Mouse (Mus musculus) left cerebral cortex, adult 6 months (tissue): Measurements from ENCODE around the gene Gna12. TPM values are rescaled to one million over a fixed set of nuclear protein-coding genes. Genes with fewer than 3 reads are reported as not detected.

Source experiments
- long read RNA-seq, 2 experiments: library from polyadenylated mRNA; unstranded; transcript quantifications; one replicate each; pipeline ENCODE4 v2.0.0; 2019 to 2020
- polyA plus RNA-seq: library from polyadenylated mRNA; unstranded; fragments of <200 nt; fragmentation: Nextera tagmentation; gene quantifications from 2 replicates; pipeline ENCODE4 v1.2.3, GENCODE M21; 2021

The Gna12 gene
- polyA plus RNA-seq: 13.4 and 14.2 TPM in 2 replicates
- long read RNA-seq, experiment 1, transcript Gna12-201 (4 exons, 3,416 nt): major isoform, 16 of 63 reads
- long read RNA-seq, experiment 1, partial matches to known transcripts: 6 of 63 reads
- long read RNA-seq, experiment 1, other reads (novel, unspliced or antisense): 41 of 63 reads
- long read RNA-seq, experiment 2, partial matches to known transcripts: 0 of 22 reads
- long read RNA-seq, experiment 2, other reads (novel, unspliced or antisense): 21 of 22 reads

DNA sequence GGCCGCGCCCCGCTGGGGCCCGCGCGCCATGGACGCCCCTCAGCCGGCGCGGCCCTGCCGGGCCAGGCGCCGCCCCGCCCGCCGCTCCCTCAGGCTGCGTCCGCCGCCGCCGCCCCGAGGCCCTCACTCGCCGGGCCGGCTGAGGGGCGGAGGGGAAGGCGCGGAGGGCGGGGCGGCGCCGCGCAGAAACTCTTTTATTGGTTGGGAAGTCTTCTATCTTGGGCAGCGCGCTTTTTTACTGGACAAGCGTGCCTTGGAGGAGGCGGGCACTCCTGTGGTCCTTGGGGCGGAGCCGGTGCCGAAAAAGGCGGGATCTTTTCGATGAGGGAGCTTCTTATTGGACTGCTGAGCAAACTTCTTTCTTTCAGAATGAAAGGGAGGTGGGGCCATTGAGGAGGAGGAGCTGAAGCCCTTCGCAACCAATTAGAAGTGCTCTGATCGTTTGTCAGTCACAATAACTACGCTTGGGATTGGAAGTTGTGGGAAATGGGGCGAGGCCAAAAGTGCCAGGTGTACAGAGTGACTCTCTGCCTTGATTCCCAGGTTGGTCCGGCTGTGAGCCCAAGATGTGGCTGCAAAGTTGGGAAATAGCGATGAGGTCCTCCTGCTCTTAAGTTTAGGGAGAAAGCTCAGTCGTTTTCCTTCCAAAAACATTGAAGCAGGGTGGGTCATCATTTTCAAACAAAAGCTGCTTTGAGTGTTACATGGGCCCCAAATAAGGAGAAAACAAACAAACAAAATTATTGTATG lies at the start of gene Gna12:
Gna12 (minus strand) TSS at position 118 of the 750 bp plus-strand sequence.

DNA sequence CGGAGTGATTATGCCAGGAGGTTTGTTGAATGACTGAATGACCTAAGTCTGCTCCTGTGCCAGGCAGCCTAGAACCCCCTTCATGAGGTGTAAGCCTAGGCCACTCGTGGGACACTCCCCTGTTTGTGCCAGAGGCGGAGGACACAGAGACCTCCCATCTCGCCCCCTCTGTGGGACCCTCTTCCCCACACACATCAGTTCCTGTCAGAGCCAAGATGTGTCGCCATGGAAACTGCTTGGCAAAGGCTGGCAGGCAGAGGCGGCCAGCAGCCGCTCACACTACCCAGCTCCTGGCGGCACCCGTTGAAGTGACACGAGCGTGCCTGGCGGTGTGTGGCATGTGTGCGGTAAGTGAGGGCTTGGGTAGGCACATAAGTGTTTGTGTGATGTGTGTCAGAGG lies 106.4 kb downstream of the Gna12 start, which contains the start of gene Amz1:
Amz1 (plus strand) TSS at position 306 of the 400 bp plus-strand sequence.

Other genes starting within 250 kb of the Gna12 start
- gene Lfng, start 223.1 kb downstream of the Gna12 start, polyA plus RNA-seq: 3.9 and 4.0 TPM in 2 replicates
- gene Ttyh3, start 181.4 kb downstream of the Gna12 start, polyA plus RNA-seq: 20.7 and 76.3 TPM in 2 replicates
- 5.4 and 6.0 TPM in 2 replicates for gene Iqce, start 128.1 kb downstream of the Gna12 start, polyA plus RNA-seq
- 7.8 and 8.1 TPM in 2 replicates for gene Brat1, start 125.4 kb downstream of the Gna12 start, polyA plus RNA-seq
- gene Amz1, start 106.3 kb downstream of the Gna12 start, polyA plus RNA-seq: 6.8 and 7.0 TPM in 2 replicates
- gene Card11, start 170.2 kb upstream of the Gna12 start, polyA plus RNA-seq: 0.13 TPM in 1 of 2 replicates, not detected in the other